Mouse (Mus musculus): Measurements from ENCODE around the gene Misp. TPM values are rescaled to one million over a fixed set of nuclear protein-coding genes. Genes with fewer than 3 reads are reported as not detected.
A peak's percentile ranks its signal among the peaks of the same experiment; 100 is the strongest.

Gene Misp
- polyA plus RNA-seq, 1 experiment from 2014 or later: 0.29 TPM

DNA sequence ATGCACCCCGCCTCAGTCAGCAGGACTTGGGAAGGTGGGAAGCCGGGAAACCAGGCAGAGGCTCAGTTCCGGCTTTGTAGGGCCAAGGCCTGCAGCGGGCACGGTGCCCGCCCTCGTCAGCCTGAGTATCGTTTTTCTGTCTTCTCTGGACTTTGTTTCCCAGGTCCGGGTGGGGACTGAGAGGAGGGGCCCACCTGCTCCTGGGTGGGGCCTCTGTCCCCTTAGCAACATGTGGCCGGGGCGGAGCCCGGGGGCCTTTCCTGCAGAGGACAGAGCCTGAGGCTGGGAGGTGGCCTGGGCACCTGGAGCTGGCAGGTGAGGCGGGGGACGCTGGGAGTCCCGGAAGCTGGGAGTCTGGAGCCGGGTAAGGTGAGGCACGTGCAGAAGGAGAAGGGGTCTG is 1.6 kb downstream of the Misp start:
- H3K36me3 ChIP-seq (ENCODE audit: control insufficient read depth, insufficient read depth, low read length): peaks cover 5% of the 10 kb centered on the region; the same call in 1 of the 2 replicates
- H3K9ac ChIP-seq (ENCODE audit: low read length): peak overlapping the region; percentile 34
- peak; percentile 42; the same call in 1 of the 2 replicates for ATAC-seq (ENCODE audit: insufficient number of reproducible peaks, low FRiP score, low TSS enrichment, low read depth)
- no peak overlapping the region for H3K4me3 ChIP-seq (ENCODE audit: low read depth, low read length)
- no peaks in the 10 kb centered on the region for H3K9me3 ChIP-seq (ENCODE audit: control insufficient read depth, low read length)
- no peak overlapping the region for H3K27ac ChIP-seq (replicated peaks; ENCODE audit: low read depth, low read length)
- DNase-seq (ENCODE audit: low spot score): no peak
- no peak overlapping the region for H3K4me2 ChIP-seq (ENCODE audit: low read depth, severe bottlenecking)
- H3K4me1 ChIP-seq (ENCODE audit: control insufficient read depth, insufficient read depth, low read length): peaks cover 6% of the 10 kb centered on the region; the same call in 1 of the 2 replicates
- no peaks in the 10 kb centered on the region for H3K27me3 ChIP-seq (ENCODE audit: control insufficient read depth, insufficient read depth, low read length)
- WGBS: 29% methylated on average over 17 of the region's 17 CpGs

DNA sequence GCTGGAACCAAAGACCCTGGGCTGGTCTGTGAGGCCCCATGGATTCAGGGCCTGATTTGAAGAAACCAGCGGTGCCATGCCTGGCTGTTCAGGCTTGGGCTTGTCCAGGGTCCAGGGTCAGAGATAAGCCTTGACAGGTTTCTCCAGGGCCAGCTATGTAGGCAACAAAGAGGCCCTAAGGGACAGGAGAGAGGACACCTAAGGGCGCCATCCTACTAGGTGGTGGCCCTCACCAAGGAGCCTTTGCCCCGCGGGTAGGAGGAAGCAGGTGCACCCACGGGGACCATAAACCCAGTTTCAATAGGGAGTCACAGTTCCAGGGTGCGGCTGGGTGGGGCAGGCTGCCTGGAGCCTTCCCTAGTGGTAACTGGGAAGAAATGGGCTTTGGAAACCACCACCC is 2.2 kb downstream of the Misp start:
- no peaks in the 10 kb centered on the region for H3K27me3 ChIP-seq (ENCODE audit: control insufficient read depth, insufficient read depth, low read length)
- H3K9me3 ChIP-seq (ENCODE audit: control insufficient read depth, low read length): no peaks in the 10 kb centered on the region
- 78% methylated on average over 6 of the region's 6 CpGs for WGBS
- no peak overlapping the region for H3K4me2 ChIP-seq (ENCODE audit: low read depth, severe bottlenecking)
- no peak overlapping the region for H3K4me3 ChIP-seq (ENCODE audit: low read depth, low read length)
- DNase-seq (ENCODE audit: low spot score) (no peak), ATAC-seq (ENCODE audit: insufficient number of reproducible peaks, low FRiP score, low TSS enrichment, low read depth) (no peak)
- peaks cover 6% of the 10 kb centered on the region; the same call in 1 of the 2 replicates for H3K4me1 ChIP-seq (ENCODE audit: control insufficient read depth, insufficient read depth, low read length)
- no peak overlapping the region for H3K27ac ChIP-seq (replicated peaks; ENCODE audit: low read depth, low read length)
- H3K36me3 ChIP-seq (ENCODE audit: control insufficient read depth, insufficient read depth, low read length): peaks cover 5% of the 10 kb centered on the region; the same call in 1 of the 2 replicates
- peak overlapping the region; percentile 34; the same call in 1 of the 2 replicates for H3K9ac ChIP-seq (ENCODE audit: low read length)

DNA sequence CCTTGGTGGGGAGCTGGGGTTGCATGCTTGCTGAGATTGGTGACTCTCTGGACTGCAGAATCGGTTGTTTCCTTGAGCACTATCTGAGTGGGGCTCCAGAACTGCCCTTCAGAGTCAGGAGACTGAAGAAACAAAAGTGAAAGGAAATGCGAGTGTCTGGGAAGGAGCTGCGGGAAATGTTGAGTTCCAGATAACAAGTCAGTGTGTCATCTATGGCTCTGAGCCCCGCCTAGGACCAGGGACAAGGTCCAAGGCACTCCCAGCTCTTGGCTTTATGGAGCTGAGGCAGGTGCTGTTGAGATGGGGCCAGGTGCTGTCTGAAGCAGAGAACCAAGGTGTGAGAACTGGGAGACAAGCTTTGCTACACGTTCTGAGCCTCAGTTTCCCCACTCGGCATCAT is 3.6 kb downstream of the Misp start:
- 74% methylated on average over 6 of the region's 6 CpGs for WGBS
- H3K27ac ChIP-seq (replicated peaks; ENCODE audit: low read depth, low read length): no peak overlapping the region

DNA sequence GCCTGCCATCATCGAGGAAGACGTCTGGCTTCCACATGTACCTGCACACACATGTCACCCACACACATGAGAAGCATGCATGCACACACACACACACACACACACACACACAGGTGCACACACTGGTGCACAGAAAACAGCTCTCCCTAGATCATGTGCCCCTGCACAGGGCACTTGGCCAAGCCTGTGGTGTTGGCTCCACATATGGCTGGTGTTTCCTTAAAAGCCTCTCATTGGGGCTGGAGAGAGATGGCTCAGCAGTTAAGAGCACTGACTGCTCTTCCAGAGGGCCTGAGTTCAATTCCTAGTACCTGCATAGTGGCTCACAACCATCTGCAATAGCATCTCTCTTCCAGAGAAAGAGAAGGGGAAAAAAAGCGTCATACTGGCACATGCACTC is 10.8 kb downstream of the Misp start:
- ATAC-seq (ENCODE audit: insufficient number of reproducible peaks, low FRiP score, low TSS enrichment, low read depth): no peak
- no peak overlapping the region for H3K9ac ChIP-seq (ENCODE audit: low read length)
- no peak overlapping the region for H3K4me3 ChIP-seq (ENCODE audit: low read depth, low read length)
- no peaks in the 10 kb centered on the region for H3K36me3 ChIP-seq (ENCODE audit: control insufficient read depth, insufficient read depth, low read length)
- WGBS: 84% methylated on average over 3 of the region's 3 CpGs
- no peaks in the 10 kb centered on the region for H3K27me3 ChIP-seq (ENCODE audit: control insufficient read depth, insufficient read depth, low read length)
- no peak overlapping the region for H3K27ac ChIP-seq (replicated peaks; ENCODE audit: low read depth, low read length)
- no peaks in the 10 kb centered on the region for H3K4me1 ChIP-seq (ENCODE audit: control insufficient read depth, insufficient read depth, low read length)
- no peak overlapping the region for H3K4me2 ChIP-seq (ENCODE audit: low read depth, severe bottlenecking)
- H3K9me3 ChIP-seq (ENCODE audit: control insufficient read depth, low read length): no peaks in the 10 kb centered on the region
- no peak for DNase-seq (ENCODE audit: low spot score)

More for the DNA sequence above, 3.6 kb downstream of the Misp start:
- Histone ChIP-seq H3K9me3 (ENCODE audit: control insufficient read depth, low read length) (no peaks in the 10 kb centered on the region), H3K9ac (ENCODE audit: low read length) (no peak overlapping the region), H3K36me3 (ENCODE audit: control insufficient read depth, insufficient read depth, low read length) (peaks cover 3% of the 10 kb centered on the region; the same call in 1 of the 2 replicates), H3K4me2 (ENCODE audit: low read depth, severe bottlenecking) (no peak overlapping the region), H3K27me3 (ENCODE audit: control insufficient read depth, insufficient read depth, low read length) (no peaks in the 10 kb centered on the region), H3K4me1 (ENCODE audit: control insufficient read depth, insufficient read depth, low read length) (peaks cover 6% of the 10 kb centered on the region; the same call in 1 of the 2 replicates), H3K4me3 (ENCODE audit: low read depth, low read length) (no peak overlapping the region)
- no peak for ATAC-seq (ENCODE audit: insufficient number of reproducible peaks, low FRiP score, low TSS enrichment, low read depth)
- DNase-seq (ENCODE audit: low spot score): no peak

DNA sequence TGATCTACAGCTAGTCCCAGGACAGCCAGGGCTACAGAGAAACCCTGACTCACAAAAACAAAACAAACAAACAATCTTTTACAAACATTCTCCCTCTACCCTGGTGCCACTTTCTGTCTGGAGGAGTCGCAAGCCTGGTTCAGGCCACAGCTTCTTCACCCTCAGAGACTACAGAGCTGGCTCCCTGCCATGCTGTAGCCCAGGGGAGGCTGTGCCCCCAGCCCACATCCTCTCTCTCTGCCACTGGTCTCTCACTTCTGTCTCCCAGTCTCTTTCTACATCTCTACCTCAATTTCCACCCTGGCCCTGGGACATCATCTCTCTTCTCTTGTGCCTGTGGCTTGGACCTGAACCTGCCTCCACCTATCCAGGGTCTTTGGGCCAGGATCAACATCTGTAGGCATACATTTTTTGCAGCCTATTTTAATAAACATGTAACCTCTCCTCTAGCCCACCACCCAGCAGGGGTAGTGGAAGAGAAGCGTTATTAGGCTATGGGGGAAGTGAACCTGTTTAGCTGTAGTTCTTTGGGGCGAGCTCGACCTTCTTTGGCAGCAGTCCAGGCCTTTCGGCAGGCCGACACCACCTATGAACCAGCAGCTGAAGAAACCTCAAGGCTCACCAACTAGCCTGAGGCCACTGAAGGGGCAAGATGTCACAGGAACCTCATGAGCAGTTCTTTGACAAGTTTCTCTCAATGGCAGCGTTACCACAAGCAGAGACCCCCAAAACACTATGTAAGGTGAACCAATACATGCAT is 11.4 kb downstream of the Misp start:
- H3K4me1 ChIP-seq (ENCODE audit: control insufficient read depth, insufficient read depth, low read length): no peaks in the 10 kb centered on the region
- no peak overlapping the region for H3K27ac ChIP-seq (replicated peaks; ENCODE audit: low read depth, low read length)
- H3K36me3 ChIP-seq (ENCODE audit: control insufficient read depth, insufficient read depth, low read length): no peaks in the 10 kb centered on the region
- H3K4me2 ChIP-seq (ENCODE audit: low read depth, severe bottlenecking): no peak overlapping the region
- no peak overlapping the region for H3K4me3 ChIP-seq (ENCODE audit: low read depth, low read length)
- 81% methylated on average over 7 of the region's 7 CpGs for WGBS
- no peak for DNase-seq (ENCODE audit: low spot score)
- H3K9me3 ChIP-seq (ENCODE audit: control insufficient read depth, low read length): no peaks in the 10 kb centered on the region
- H3K27me3 ChIP-seq (ENCODE audit: control insufficient read depth, insufficient read depth, low read length): no peaks in the 10 kb centered on the region
- no peak for ATAC-seq (ENCODE audit: insufficient number of reproducible peaks, low FRiP score, low TSS enrichment, low read depth)
- no peak overlapping the region for H3K9ac ChIP-seq (ENCODE audit: low read length)

DNA sequence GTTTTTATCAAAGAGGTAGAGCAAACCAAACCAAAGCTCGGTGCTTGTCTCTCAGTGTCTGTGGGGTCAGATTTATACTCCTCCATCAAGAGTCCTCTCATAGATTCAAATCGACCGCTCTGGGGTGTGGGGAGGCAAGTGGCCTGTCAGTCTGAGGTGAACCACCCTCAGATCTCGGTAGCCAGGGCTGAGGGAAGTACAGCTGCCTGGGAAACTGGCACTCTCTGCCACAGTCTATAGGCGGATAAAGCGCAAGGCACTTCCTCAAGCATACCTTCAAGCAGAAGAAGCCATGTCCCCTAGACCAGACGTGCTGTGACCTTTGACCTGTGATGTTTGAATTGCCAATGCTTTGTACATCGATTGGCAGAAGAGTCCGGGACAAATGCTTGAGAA is 12.0 kb downstream of the Misp start:
- no peak for DNase-seq (ENCODE audit: low spot score)
- Histone ChIP-seq H3K4me3 (ENCODE audit: low read depth, low read length) (no peak overlapping the region), H3K9ac (ENCODE audit: low read length) (no peak overlapping the region), H3K27me3 (ENCODE audit: control insufficient read depth, insufficient read depth, low read length) (no peaks in the 10 kb centered on the region), H3K36me3 (ENCODE audit: control insufficient read depth, insufficient read depth, low read length) (no peaks in the 10 kb centered on the region), H3K4me1 (ENCODE audit: control insufficient read depth, insufficient read depth, low read length) (no peaks in the 10 kb centered on the region), H3K27ac (replicated peaks; ENCODE audit: low read depth, low read length) (no peak overlapping the region), H3K9me3 (ENCODE audit: control insufficient read depth, low read length) (no peaks in the 10 kb centered on the region), H3K4me2 (ENCODE audit: low read depth, severe bottlenecking) (no peak overlapping the region)
- ATAC-seq (ENCODE audit: insufficient number of reproducible peaks, low FRiP score, low TSS enrichment, low read depth): no peak
- WGBS: 74% methylated on average over 9 of the region's 9 CpGs

DNA sequence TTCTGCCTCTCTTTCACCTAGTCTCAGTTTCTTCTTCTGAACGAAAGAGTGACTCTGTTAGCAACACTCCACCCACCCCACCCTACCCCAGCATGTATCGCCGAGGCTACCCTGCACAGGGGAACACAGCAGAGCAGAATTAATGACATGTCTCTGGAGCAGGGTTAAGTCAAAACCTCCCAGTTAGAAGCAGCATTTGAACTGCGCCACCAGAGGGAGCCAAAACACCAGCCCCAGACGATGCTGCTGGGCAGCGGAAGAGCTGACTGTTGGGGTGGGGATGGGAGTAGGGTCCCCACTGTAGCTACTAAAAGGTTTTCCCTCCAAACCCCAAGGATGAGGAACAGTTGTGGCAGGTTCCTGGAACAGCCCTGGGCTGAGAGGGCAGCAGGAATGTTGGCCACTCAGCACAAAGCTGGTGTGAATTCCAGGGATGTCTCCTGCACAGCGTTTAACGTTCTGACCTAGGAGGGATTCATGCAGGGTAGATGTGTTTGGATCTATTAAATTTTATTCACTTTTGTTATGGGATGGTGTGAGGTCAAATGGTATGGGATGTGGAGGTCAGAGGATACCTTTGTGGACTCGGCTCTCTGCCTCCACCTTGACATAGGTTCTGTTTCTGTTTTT is 14.1 kb downstream of the Misp start:
- ATAC-seq (ENCODE audit: insufficient number of reproducible peaks, low FRiP score, low TSS enrichment, low read depth): peak; percentile 45; the same call in 1 of the 2 replicates

DNA sequence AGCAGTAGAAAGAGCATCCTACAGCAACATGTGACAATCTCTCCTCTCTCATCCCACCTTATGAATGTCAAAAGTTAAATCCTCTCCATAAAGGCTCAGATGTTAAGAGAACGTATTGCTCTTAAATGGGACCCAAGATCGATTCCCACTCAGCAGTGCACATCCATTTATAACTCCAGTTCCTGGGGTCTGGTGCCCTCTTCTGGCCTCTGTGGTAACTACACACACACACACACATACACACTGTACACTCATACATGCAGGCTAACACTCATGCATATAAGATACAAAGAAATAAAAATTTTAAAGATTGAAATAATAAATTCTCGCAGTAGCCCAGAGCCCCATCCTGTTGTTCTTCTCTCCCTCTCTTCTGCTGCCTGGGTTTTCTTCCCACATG is 16.1 kb downstream of the Misp start:
- no peak overlapping the region for H3K9ac ChIP-seq (ENCODE audit: low read length)
- H3K27me3 ChIP-seq (ENCODE audit: control insufficient read depth, insufficient read depth, low read length): no peaks in the 10 kb centered on the region
- no peaks in the 10 kb centered on the region for H3K9me3 ChIP-seq (ENCODE audit: control insufficient read depth, low read length)
- H3K27ac ChIP-seq (replicated peaks; ENCODE audit: low read depth, low read length): no peak overlapping the region
- no peaks in the 10 kb centered on the region for H3K36me3 ChIP-seq (ENCODE audit: control insufficient read depth, insufficient read depth, low read length)
- DNase-seq (ENCODE audit: low spot score) (no peak), ATAC-seq (ENCODE audit: insufficient number of reproducible peaks, low FRiP score, low TSS enrichment, low read depth) (no peak)
- H3K4me3 ChIP-seq (ENCODE audit: low read depth, low read length): no peak overlapping the region
- 91% methylated on average over 3 of the region's 3 CpGs for WGBS
- no peak overlapping the region for H3K4me2 ChIP-seq (ENCODE audit: low read depth, severe bottlenecking)
- peaks cover 6% of the 10 kb centered on the region; the same call in 1 of the 2 replicates for H3K4me1 ChIP-seq (ENCODE audit: control insufficient read depth, insufficient read depth, low read length)

More for the DNA sequence above, 14.1 kb downstream of the Misp start:
- H3K4me1 ChIP-seq (ENCODE audit: control insufficient read depth, insufficient read depth, low read length): no peaks in the 10 kb centered on the region
- H3K9me3 ChIP-seq (ENCODE audit: control insufficient read depth, low read length): no peaks in the 10 kb centered on the region
- H3K4me3 ChIP-seq (ENCODE audit: low read depth, low read length): no peak overlapping the region
- 29% methylated on average over 9 of the region's 9 CpGs for WGBS
- no peaks in the 10 kb centered on the region for H3K36me3 ChIP-seq (ENCODE audit: control insufficient read depth, insufficient read depth, low read length)
- H3K27ac ChIP-seq (replicated peaks; ENCODE audit: low read depth, low read length): no peak overlapping the region
- peak; percentile 89 for DNase-seq (ENCODE audit: low spot score)
- no peak overlapping the region for H3K4me2 ChIP-seq (ENCODE audit: low read depth, severe bottlenecking)
- no peaks in the 10 kb centered on the region for H3K27me3 ChIP-seq (ENCODE audit: control insufficient read depth, insufficient read depth, low read length)
- no peak overlapping the region for H3K9ac ChIP-seq (ENCODE audit: low read length)
